ENCODE assay signal across 23 mouse cellular contexts in genomic region chr16:76604914-76605313, GRCm38 (mm10).
"Had no signal": no experiment of that assay in that cellular context is flagged by ENCODE, and none has a peak within 500 bp of the region (broad histone marks: within the 10 kb centered on the region; RNA-seq: fewer than 3 reads in every experiment).

No protein-coding gene starts in this region.

- H3K4me2 ChIP-seq: heart, embryonic 12.5 days; hindbrain, embryonic 12.5 days; hindbrain, embryonic 15.5 days; kidney, embryonic 15.5 days; liver, embryonic 12.5 days had no signal

- H3K36me3 ChIP-seq: heart, embryonic 10.5 days; heart, embryonic 12.5 days; hindbrain, embryonic 10.5 days; hindbrain, embryonic 12.5 days; hindbrain, embryonic 15.5 days; kidney, embryonic 15.5 days; liver, embryonic 12.5 days had no signal

- ATAC-seq: hindbrain, postnatal 0 days; intestine, embryonic 16.5 days; liver, embryonic 12.5 days had no signal

- H3K9ac ChIP-seq: heart, embryonic 12.5 days; hindbrain, embryonic 12.5 days; hindbrain, embryonic 15.5 days; kidney, embryonic 15.5 days; liver, embryonic 12.5 days; liver, embryonic 14.5 days had no signal

- H3K27ac ChIP-seq: gastrocnemius, adult 2 months; heart, embryonic 10.5 days; hindbrain, embryonic 10.5 days; hindbrain, embryonic 12.5 days; hindbrain, embryonic 15.5 days; hindbrain, postnatal 0 days; kidney, embryonic 15.5 days; kidney, postnatal 0 days; liver, embryonic 12.5 days; liver, embryonic 14.5 days had no signal

- H3K4me3 ChIP-seq: gastrocnemius, adult 2 months; heart, embryonic 10.5 days; heart, embryonic 12.5 days; hindbrain, embryonic 10.5 days; hindbrain, embryonic 12.5 days; hindbrain, embryonic 15.5 days; kidney, embryonic 15.5 days; liver, embryonic 12.5 days had no signal

- H3K27me3 ChIP-seq: heart, embryonic 12.5 days; hindbrain, embryonic 12.5 days; hindbrain, embryonic 15.5 days; kidney, embryonic 15.5 days; liver, embryonic 12.5 days had no signal

- H3K4me1 ChIP-seq: hindbrain, embryonic 10.5 days; hindbrain, embryonic 12.5 days; hindbrain, embryonic 15.5 days; kidney, embryonic 15.5 days; liver, embryonic 12.5 days had no signal

- H3K9me3 ChIP-seq: heart, embryonic 10.5 days; heart, embryonic 12.5 days; hindbrain, embryonic 10.5 days; hindbrain, embryonic 12.5 days; hindbrain, embryonic 15.5 days; kidney, embryonic 15.5 days; liver, embryonic 12.5 days had no signal

- DNase-seq: gastrocnemius, adult 2 months; gastrocnemius, postnatal 10 days; gastrocnemius, postnatal 25 days; heart, adult 18-20 months; heart, postnatal 10 days; heart, postnatal 4 days; kidney, adult 11 months; kidney, adult 9 months; kidney, postnatal 14 days; kidney, postnatal 36 days; layer of hippocampus, adult 9-11 months; layer of hippocampus, postnatal 36 days had no signal
